Mouse (Mus musculus) retina, embryonic 14.5 days (tissue): ENCODE data around the gene Taf4.

Experiments
- DNase-seq: peaks from one replicate; pipeline ENCODE4 v3.0.0-alpha.2; 2015; ENCODE audit warnings: low spot score

Gene Taf4

DNA sequence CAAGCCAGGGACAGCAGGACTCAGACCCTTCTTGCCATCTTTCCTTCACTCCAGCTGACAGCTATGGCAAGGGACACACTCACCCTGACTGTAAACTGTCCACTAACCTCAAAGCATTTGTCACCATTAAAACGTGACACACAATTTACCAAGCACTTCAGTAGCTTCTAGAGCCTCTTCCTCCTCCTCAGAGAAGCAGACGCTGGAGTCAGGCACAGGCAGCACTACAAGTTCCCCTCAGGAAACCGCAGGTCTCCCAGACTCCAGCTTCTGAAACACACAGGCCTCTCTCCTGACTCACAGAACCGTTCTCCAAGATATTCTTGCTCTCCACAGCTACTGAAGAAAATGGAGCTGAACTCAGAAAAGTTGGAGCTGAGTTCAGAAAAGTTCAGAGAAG is 39.4 kb downstream of the Taf4 start:
- no peak for DNase-seq

DNA sequence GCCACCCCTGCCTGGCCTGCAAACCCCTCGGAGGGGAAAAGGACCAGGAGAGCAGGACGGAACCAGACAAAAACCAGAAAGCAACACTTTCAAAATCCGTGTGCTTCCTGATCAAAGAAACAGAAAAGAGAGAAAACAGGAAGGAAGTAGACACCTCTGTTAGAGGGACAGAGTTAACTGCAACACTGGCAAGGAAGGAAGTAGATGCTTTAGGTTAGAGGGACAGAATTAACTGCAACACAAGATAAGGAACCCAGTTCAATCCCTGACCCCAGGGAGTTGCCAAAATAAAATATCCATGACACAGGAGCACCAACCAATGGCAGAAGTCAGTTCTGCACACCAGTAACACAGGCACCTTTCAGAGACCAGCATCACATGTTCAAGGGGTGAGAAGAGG is 42.3 kb downstream of the Taf4 start:
- DNase-seq = no peak

DNA sequence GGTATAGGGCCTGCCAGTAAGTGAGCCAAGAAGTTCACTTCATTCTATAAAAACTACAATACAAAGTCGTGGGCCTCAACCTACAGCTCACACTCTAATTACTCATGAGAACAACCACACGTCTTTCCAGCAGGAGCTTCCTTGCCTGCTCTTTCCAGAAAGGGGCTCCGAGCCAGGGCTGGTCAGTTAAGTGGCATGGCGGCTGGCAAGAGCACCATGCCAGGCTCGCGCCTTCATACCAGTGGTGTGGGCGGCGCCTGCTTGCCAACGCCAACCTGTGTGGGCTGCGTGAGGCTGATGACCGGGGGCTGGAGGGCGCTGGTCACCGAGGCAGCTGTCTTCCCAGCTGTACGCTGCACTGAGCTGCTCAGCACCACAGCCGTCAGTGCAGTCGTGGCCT is 44.7 kb downstream of the Taf4 start:
- DNase-seq = no peak

DNA sequence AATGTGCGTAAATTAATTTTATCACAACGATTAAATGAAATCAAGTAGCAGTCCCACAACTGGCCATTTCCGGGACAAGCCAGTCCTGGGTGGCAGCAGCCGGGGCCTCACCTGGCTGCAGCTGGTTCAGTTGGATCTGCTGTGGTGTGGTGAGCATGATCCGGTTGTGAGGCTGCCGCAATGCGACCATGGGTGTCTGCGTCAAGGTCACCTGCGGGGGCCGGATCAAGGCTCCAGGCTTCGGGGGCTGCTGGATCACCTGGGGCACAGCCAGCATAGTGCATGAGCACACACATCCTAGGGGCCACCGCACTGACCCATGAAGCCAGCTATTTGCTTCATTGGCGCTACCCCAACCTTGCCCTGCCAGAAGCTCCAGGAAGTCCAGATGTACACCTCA is 47.3 kb downstream of the Taf4 start:
- no peak for DNase-seq

DNA sequence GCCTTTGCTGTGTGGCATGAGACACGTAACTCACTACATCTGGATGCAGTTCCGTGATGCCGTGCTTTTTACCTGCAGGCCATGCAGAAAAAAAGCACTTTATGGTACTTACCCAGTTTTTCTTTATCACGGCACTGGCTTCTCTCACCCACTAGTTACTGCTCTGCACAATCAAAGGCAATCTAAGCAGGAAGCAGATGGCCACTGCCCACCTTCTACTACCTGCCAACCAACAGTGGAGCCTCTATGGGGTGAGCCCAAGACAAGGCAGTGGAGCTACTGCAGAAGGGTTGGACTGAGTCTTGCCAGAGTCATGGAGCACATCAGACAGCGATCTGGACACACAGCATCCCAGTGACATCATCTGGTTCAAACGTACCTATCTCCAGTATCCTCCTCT is 52.4 kb downstream of the Taf4 start:
- no peak for DNase-seq

DNA sequence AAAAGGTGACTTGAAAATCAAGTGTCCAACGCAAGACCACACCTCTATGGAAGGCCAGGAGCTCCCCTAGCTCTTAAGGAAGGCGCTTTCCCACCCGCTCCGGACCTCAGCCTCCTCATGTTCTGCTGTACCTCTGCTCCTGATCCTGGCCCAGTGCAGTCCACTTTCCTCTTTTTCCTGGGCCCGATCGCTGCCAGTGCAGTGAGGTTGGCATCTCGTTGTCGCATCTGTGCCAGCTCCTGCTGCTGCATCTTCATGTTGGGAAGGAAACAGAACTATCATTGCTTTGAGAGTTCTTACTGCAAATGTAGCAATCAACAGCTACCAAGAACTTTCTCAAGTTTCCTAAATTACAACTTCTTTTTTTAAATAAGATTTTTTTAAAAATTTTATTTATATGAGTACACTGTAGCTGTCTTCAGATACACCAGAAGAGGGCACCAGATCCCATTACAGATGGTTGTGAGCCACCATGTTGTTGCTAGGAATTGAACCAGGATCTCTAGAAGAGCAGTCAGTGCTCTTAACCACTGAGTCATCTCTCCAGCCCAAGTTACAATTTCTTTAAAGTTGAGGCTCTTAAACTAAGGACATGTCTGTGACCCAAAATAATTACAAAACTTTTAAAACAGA is 55.3 kb downstream of the Taf4 start:
- DNase-seq = no peak

DNA sequence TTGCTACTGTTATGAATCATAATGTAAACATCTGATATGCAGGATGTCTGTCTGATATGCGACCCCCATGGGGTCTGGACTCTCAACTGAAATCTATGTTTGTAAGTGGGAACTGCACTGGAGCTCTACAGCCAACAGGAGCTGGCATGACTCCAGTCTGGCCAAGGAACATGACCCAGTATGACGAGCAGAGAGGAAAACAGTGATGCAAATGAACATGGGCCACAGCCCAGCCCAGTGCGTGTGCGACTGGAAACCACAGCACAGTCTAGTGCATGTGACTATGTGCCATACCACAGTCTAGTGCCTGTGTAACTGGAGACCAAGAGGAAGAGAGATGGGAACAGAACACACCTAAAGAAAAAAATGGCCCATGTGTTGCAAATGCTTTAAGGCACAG is 56.4 kb downstream of the Taf4 start:
- DNase-seq = no peak

DNA sequence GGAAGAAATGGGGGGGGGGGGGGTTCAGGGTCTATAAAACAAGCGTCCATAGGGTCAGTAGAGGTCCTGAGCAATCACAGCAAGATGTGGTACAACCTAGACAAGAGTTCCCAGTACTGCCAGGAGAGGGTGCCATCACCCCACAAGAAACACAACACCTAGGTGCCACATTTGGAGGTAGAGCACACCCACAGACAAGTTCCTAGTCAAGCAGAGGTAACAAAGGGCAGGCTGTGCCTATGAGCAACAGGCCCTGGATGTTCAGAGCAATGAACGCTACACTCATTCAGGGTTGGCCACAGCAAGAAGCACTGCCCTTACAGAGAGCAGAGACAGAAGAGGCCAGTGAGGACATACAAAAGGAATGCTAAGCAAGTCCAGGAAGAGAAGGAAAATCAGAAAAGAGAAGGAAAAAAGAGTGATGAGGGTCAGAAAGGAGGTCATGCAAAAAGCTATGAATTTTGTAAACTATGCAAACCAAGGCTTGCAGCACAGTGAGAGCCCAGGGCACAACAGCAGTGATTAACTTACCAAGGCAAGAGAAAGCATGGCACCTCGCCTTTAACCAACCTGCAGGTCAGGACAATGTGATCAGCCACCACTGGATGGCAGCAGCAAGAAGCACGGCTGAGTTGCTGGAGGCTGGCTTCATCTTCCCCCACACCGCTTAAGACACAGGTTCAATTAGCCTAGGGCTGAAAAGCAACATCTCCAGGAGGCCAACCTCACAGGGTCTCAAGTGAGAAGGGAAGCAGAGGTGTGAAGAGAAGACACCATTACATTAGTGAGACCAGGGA is 59.4 kb downstream of the Taf4 start:
- peak; percentile 78 for DNase-seq

DNA sequence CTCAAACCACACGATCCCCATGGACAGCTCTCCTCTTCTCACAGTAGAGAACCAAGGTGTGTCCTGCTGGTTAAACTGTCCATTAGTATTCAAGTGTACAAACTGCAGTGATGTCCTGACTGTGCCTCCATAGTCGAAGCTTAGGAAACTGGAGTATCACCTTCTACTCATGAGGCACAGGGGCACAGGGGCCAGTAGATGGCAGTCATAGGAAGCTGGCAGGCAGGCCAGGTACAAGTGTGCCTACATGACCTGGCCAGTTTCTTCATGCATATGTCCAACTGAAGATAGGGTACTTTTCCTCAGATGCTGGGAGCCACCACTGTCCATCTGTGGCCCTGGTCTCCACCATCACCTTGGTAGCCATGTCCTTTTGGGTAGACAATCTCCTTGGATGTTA is 62.2 kb downstream of the Taf4 start:
- no peak for DNase-seq

DNA sequence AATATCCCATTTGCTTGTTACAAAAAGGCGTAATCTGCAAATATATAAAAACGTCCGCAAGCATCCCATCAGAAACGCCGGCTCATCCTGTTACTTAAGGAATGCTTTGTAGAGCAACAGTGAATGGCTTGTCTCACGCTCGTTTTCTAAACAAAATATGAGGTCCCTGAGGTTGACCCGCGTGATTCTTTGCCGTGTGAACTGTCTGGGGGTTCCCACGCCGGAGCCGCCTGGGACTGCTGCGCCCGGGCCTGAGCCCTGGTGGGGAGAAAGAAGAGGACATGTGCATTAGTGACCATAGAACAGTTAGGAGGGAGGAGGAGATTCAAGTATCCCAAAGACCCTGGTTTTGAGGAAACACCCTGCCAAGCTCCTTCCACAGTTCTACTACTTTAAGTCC is 63.1 kb downstream of the Taf4 start:
- no peak for DNase-seq

DNA sequence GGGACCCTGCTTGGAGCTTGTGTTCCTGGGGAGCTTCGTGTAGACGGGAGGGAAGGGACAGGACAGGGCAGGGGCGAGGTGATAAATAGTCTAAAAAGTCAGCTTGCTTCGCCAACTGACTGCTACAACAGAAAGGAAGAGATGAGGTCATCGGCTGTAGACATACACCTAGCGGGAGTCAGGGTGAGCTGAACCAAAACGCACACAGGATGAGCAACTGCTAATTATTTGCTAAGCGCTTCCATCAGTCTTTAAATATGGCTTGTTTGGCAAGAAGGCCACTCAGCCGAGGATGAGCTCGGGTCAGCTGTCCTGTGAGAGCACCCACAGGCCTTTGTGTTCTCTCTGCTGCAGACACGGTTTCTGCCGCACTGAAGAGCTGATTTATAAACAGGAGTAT is 63.5 kb downstream of the Taf4 start:
- no peak for DNase-seq

DNA sequence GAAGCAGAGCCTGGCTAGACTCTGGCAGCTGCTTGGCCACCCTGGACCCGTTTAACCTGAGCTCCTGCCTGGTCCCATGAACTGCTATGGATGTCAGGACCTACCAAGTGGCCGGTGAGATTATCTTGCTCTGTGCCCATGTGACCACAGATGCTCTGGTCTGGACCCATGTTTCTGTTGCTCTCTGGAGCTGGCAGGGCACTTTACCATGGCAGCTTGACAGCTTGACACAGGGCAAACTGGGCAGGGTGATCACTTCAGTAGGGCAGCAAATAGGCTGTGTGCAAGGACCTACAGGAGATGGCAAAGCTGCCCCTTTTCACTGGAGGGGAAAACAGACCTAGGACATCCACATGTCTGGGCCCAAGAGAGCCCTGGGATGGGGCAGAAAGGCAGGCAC is 79.5 kb downstream of the Taf4 start:
- DNase-seq = no peak

DNA sequence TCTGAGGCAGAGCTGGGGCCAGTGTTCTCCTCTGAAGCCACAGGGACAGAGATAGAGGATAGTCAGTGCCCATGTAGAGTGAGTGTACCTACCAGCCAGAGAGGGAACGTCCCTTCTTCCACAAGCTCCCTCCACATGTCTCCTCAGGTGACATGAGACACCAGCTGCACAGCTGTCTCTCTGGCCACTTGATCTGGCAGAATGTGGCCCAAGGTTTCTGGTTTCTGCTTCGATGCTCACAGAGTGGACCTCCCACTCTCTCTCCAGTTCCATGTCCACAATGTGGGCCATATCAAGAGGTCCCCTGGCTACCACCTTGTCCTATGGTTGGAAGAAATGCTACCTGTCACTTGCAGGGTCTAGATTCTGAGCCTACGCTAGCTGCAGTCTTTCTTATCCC is 85.4 kb downstream of the Taf4 start:
- DNase-seq = no peak

DNA sequence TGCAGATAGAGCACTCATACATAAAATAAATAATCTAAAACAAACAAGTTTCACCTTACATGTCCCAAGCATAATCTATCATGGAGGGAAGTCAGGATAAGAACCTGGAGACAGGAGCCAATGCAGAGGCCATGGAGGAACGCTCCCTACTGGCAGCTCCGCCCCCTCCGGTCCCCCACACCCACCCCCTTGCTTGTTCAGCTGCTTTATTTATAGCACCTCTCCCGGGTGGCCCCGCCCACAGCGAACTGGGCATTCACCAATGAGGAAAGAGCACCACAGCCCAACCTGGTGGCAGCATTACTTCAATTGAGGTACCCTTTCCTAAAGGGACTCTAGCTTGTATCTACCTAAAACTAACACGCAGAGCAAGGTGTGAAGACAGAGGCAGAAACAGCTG is 91.9 kb downstream of the Taf4 start:
- DNase-seq = no peak

DNA sequence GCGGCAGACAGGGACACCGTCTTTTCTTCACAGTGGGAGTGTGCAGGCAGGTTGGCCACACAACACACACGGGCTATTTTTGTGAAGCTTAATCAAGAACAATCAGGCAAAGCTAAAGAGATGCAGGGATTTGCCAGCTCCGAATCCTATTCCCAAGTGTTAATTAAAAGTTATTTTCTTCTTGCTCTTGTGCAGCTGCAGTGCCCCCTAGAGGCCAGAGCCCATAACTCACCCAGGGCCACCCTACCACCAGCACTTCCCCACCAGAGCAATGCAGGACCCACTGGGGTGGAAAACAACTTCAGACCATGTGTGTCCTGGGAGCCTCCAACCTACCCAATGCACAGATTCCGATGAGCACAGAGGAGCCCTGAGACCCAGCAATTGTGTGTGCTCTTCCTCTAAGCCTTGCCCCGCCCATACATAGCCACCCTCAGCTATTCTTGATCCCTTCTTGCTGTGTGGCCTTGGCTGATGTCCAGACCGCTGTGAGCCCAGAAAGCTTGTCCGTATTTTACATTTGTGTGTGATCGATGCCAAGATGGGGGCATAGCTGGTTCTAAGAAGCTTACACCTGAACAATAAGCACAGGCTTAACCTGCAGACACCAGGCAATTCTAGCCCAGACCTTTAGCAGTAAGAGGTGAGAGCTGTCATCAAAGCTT is 98.8 kb downstream of the Taf4 start:
- peak; percentile 69 for DNase-seq

DNA sequence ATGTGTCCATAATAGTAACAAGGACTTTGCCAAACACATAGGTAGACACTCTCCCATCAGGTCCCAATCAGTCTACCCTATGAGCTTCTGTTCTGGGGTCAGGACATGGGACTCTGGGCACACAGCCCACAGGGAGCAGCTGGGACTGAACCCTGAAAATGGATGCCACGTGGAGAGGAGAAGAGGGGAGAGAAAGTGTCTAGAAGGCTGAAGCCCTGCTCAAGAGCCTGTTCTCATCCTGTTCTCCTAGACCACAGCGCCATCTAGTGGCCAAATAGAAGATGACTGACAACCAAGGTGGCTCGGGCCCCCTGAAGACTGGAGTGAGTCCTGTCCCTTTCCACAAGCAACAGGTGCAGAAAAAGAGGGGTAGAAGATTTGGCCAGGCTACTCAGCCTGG is 101.3 kb downstream of the Taf4 start:
- peak; percentile 88 for DNase-seq

DNA sequence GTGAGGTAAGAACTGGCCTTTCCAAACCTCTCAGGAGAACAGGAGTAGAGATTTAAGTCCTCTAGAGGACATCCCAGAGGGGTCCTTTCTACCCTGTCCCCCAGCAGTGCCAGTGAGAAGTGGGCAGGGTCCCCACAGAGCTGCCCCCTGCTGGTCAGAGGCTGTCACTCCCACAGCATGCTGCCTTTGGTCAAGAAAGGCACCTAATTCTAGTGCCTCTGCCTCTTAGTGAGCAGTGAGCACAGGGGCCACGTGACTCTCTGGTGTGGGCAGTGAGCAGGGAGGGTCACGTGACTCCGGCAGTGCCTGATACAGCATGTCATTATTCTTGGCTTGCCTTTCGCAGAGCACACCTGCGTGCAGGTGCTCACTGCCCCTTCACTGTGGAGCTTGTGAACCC is 103.1 kb downstream of the Taf4 start:
- DNase-seq = no peak

DNA sequence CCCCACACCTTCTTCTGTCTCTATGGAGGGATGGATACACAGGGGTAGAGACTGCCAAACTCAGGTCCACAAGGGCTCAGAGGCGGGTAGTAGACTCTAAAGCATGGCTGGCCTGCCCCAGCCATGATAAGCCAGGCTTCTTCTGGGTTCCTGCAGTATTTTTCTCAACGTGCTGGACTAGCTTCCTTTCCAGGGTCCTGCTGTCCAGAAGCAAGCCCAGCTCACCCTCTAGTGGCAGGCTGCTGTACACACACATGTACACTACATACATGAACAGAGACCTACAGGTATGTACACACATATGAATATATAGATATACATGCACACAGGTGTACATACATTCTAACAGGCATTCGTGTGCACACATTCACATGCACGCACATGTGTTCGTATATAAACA is 103.7 kb downstream of the Taf4 start:
- peak; percentile 60 for DNase-seq

DNA sequence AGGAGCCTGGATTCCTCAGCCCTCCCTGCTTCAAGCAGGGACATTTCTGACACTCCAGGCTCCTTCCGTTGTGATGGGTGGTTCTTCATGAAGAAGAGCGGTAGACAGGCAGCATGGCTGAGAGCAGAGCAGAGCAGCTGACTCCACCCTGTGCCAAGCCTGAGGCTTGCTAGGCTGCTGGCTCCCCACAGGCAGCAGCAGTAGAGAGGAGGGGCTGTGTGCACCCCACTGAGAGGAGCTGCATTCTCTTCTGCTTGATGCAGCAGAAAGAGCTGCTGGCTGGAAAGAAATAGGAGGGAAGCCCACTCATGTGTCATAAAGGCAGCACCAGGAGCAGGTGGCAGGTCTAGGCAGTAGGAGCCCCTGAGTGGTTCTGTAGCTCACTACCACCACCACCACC is 106.6 kb downstream of the Taf4 start:
- DNase-seq = peak; percentile 70

DNA sequence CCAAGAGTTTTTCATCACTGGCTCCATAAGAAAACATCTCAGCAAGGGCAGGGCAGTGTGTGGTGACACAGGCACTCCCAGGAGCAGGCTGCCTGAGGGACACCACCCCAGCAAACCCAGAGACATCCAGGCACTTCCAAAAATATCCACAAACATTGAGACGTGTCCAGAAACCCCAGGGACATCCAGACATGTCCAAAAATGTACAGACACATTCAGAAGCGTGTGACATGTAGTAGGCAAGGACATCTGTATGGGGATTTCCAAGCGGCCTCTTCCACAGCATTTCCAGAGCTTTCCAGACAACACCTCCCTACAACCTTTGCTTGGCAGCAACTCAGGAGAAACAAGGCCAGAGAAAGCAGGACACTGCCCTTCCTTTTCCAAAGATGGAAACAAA is 108.8 kb downstream of the Taf4 start:
- DNase-seq = no peak

DNA sequence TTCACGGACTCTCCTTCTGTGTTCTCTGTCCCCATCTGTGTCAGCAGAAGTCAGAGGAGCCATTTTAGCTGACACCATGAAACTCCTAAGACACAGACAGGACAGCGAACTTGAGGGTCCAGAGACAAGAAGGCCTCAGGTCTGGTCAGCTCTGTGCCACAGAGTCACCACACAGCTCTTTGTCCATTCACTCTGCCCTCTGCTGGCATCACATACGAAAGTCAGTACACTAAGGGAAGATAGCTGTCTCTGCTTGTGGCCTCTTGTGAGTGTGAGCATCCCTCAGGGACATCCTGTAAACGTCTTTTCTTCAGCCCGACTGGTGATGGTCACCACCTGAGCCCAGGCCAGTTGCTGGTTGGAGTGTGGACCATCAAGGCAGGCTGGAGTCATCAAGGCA is 111.3 kb downstream of the Taf4 start:
- no peak for DNase-seq

DNA sequence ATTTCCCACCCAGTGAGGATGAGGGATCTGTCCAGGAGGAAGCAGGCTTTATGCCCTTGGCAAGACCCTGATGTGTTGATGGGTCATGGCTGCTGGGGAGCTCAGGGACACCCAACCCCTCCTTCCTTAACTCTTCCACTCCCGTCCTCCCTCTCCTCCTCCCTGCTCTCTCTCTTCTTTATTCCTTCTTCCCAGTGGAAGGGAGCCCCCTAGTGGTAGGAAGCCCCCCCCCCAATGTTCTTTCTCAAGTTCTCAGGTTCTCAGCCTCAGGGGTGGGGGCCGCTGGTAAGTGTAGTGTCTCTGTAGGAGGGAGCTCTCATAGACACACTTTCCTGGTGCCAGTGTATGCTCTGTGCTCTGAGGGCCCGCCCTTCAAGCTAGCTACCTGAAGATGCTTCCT is 113.2 kb downstream of the Taf4 start:
- peak; percentile 58 for DNase-seq

DNA sequence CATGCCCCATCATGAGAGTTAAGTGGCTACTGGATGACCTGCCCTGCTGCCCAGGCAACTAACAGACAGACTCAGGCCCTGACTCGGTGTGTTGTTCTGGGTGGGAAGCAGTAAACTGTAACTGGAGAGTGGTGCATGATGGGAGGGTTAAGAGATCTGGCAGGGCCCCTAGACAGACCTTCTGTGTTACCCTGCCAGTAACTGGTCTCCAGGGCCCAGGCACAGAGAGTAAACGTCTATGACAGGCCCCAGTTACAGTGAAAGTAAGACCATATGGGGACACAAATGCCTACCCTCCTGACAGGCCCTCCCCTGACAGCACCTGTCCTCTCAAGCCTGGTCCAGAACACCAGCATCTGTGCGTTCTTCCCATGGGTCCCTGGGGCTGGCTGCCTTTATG is 113.8 kb downstream of the Taf4 start:
- DNase-seq = no peak
